Mouse (Mus musculus) ES-E14 (cell line): ENCODE measurements at regions not wholly inside any gene's neighbourhood (a gene's known extent, or its start where the extent isn't known, plus 50 kb on each side); places are given as distances from the start of the nearest gene placed in this dataset.

Source experiments
- DNase-seq: peaks from one replicate; pipeline ENCODE4 v3.0.0-alpha.2; 2013; ENCODE audit warnings: low read depth, low spot score
- H3K27ac ChIP-seq: 2 replicates; pipeline ENCODE4 v1.5.1; 2012; ENCODE audit warnings: low read depth, mild to moderate bottlenecking, low read length, moderate library complexity, mixed read lengths; ENCODE audit not compliant: poor library complexity, insufficient read depth, severe bottlenecking
- H3K36me3 ChIP-seq: 2 replicates; pipeline ENCODE4 v1.6.1; 2012; ENCODE audit warnings: mild to moderate bottlenecking, low read length, moderate library complexity, mixed read lengths; ENCODE audit not compliant: control insufficient read depth, poor library complexity, insufficient read depth, severe bottlenecking
- H3K4me1 ChIP-seq, 2 experiments: fragments of 150-350 bp in 1 of 2; sonication (generic) in 1 of 2; 2 replicates each; pipeline ENCODE4 v1.6.1; 2012; ENCODE audit warnings: low read length in 2 of 2, mild to moderate bottlenecking in 1 of 2, mixed read lengths in 1 of 2; ENCODE audit not compliant: control insufficient read depth in 2 of 2, insufficient read depth in 2 of 2, poor library complexity in 1 of 2
- H3K4me3 ChIP-seq, 2 experiments: fragments of 150-350 bp in 1 of 2; sonication (generic) in 1 of 2; 2 replicates each; pipeline ENCODE4 v1.5.1; 2012; ENCODE audit warnings: low read length in 2 of 2, low read depth in 1 of 2, mild to moderate bottlenecking in 1 of 2, mixed read lengths in 1 of 2; ENCODE audit not compliant: insufficient read depth in 1 of 2, poor library complexity in 1 of 2, severe bottlenecking in 1 of 2
- H3K9ac ChIP-seq: 2 replicates; pipeline ENCODE4 v1.6.1; 2012; ENCODE audit warnings: low read depth, mild to moderate bottlenecking, low read length, mixed read lengths; ENCODE audit not compliant: poor library complexity, insufficient read depth, severe bottlenecking
- H3K9me3 ChIP-seq: fragments of 150-350 bp; sonication (generic); 2 replicates; pipeline ENCODE4 v1.6.1; 2012; ENCODE audit warnings: low read depth, mild to moderate bottlenecking, low read length; ENCODE audit not compliant: control insufficient read depth, insufficient read depth
- CHD2 ChIP-seq: IDR thresholded peaks from 2 replicates; pipeline ENCODE4 v1.6.1; 2014; ENCODE audit warnings: mild to moderate bottlenecking, low read depth, low read length, inconsistent platforms
- HCFC1 ChIP-seq: IDR thresholded peaks from 2 replicates; pipeline ENCODE4 v1.6.1; 2012; ENCODE audit warnings: low read length, inconsistent platforms, borderline replicate concordance; ENCODE audit not compliant: insufficient read depth
- MAFK ChIP-seq: IDR thresholded peaks from 2 replicates; pipeline ENCODE4 v1.6.1; 2014; ENCODE audit warnings: mild to moderate bottlenecking, low read depth, low read length, inconsistent platforms; ENCODE audit not compliant: insufficient read depth
- ZC3H11A ChIP-seq: IDR thresholded peaks from 2 replicates; pipeline ENCODE4 v1.6.1; 2012; ENCODE audit warnings: low read depth, mild to moderate bottlenecking, inconsistent platforms, low read length, borderline replicate concordance
- ZNF384 ChIP-seq: IDR thresholded peaks from 2 replicates; pipeline ENCODE4 v1.6.1; 2012; ENCODE audit warnings: low read depth, low read length, inconsistent platforms
- in situ Hi-C, 2 experiments: fragments of 600-800 bp; cut with MboI; formaldehyde crosslinking; loops; one replicate each; pipeline ENCODE4 v1.15.1; 2025; ENCODE audit warnings: low sequenced_read_pairs in 2 of 2, inconsistent platforms in 1 of 2; ENCODE audit not compliant: unreplicated experiment in 2 of 2

GRCm38 (mm10) chr6:126481257-126481656 is 54.0 kb downstream of the Kcna5 start:
- Histone ChIP-seq H3K36me3 (no peaks in the 10 kb centered on the region), H3K9ac (no peak overlapping the region), H3K27ac (no peak overlapping the region), H3K4me1 (no peaks in the 10 kb centered on the region), H3K4me3 (no peak overlapping the region), H3K9me3 (no peaks in the 10 kb centered on the region)
- DNase-seq: no peak
- TF ChIP-seq CHD2: no peak
- no peak for TF ChIP-seq MAFK
- in situ Hi-C loops: no loop called here

- H3K4me3 ChIP-seq: no peak overlapping the region
- H3K9ac ChIP-seq: no peak overlapping the region
- no peaks in the 10 kb centered on the region for H3K9me3 ChIP-seq
- DNase-seq: no peak
- in situ Hi-C loops: no loop called here
- no peaks in the 10 kb centered on the region for H3K36me3 ChIP-seq
- H3K27ac ChIP-seq: no peak overlapping the region
- TF ChIP-seq ZC3H11A (no peak), HCFC1 (no peak), CHD2 (no peak), ZNF384 (no peak), MAFK (no peak)
- H3K4me1 ChIP-seq: no peaks in the 10 kb centered on the region
Measured at GRCm38 (mm10) chr6:126477506-126477905, 57.7 kb downstream of the Kcna5 start.

DNA sequence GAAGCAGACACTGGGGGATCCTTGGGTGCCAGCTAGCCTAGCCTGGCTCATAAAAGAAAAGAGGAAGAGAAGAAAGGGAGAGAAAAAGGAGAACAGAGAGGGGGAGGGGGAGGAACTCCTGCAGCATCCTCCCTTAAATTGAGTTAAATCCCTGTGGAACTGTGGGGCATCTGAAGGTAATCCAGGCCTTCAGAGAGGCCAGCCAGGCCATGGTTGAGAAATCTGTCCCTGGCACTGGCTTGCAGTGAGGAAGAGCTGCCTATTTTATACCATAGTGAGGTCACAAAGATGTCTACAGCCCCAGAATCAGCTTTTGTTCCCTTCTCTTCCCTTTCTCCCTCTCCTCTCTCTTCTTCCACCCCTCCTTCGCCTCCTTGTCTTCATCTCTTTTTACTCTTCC is 58.5 kb downstream of the Kcna5 start:
- H3K9ac ChIP-seq: no peak overlapping the region
- no peaks in the 10 kb centered on the region for H3K9me3 ChIP-seq
- H3K4me3 ChIP-seq: no peak overlapping the region
- no peak overlapping the region for H3K27ac ChIP-seq
- TF ChIP-seq ZC3H11A (no peak), ZNF384 (no peak)
- in situ Hi-C loops: no loop called here
- H3K4me1 ChIP-seq: no peaks in the 10 kb centered on the region
- H3K36me3 ChIP-seq: no peaks in the 10 kb centered on the region
- no peak for DNase-seq

DNA sequence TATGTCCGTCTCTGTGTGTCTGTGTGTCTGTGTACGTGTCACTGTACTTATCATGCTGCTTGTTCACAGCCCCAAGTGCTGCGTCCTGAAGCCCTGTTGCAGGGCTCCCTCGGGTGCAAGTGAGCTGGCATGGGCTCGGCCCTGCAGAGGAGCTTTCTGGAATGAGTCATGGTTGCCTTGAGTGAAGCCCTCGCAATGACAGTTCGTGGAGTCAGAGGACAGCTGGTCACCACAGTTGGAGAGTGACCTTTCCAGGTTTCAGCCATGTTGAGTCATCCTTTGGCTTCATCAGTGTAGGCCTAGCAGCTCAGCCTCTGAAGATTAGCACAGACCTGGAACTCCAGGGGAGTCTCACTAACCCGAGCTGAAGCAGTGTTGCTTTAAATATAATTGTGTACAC is 59.7 kb downstream of the Kcna5 start:
- in situ Hi-C loops: no loop called here
- no peaks in the 10 kb centered on the region for H3K9me3 ChIP-seq
- no peak overlapping the region for H3K9ac ChIP-seq
- H3K36me3 ChIP-seq: no peaks in the 10 kb centered on the region
- no peak for TF ChIP-seq HCFC1
- TF ChIP-seq ZNF384: no peak
- no peak for TF ChIP-seq ZC3H11A
- no peak for TF ChIP-seq MAFK
- no peak for TF ChIP-seq CHD2
- H3K27ac ChIP-seq: no peak overlapping the region
- DNase-seq: no peak
- H3K4me1 ChIP-seq: no peaks in the 10 kb centered on the region
- H3K4me3 ChIP-seq: no peak overlapping the region

GRCm38 (mm10) chr6:126453751-126454150 is 81.5 kb downstream of the Kcna5 start:
- Histone ChIP-seq H3K4me1 (no peaks in the 10 kb centered on the region), H3K27ac (no peak overlapping the region), H3K4me3 (no peak overlapping the region), H3K9me3 (no peaks in the 10 kb centered on the region), H3K9ac (no peak overlapping the region), H3K36me3 (no peaks in the 10 kb centered on the region)
- DNase-seq: no peak
- no peak for TF ChIP-seq CHD2
- TF ChIP-seq HCFC1: no peak
- no peak for TF ChIP-seq MAFK
- no peak for TF ChIP-seq ZNF384
- no peak for TF ChIP-seq ZC3H11A
- in situ Hi-C loops: no loop called here
